Mouse (Mus musculus) cerebellum, adult 2 months (tissue): ENCODE measurements at regions not wholly inside any gene's neighbourhood (a gene's known extent, or its start where the extent isn't known, plus 50 kb on each side); places are given as distances from the start of the nearest gene placed in this dataset.
"Not testable (repeated sequence)": the region's sequence is repeated elsewhere in the genome, so short reads cannot be mapped to it uniquely, and the experiment has no call there.

Source experiments
- DNase-seq, 2 experiments: peaks; one replicate each; pipeline ENCODE4 v3.0.0; 2021
- H3K27ac ChIP-seq: fragments of 200-500 bp; 2 replicates; pipeline ENCODE4 v1.5.1; 2012; ENCODE audit warnings: low read length, control low read depth, inconsistent platforms; ENCODE audit not compliant: insufficient read depth
- H3K27me3 ChIP-seq: fragments of 200-500 bp; 2 replicates; pipeline ENCODE4 v1.6.1; 2012; ENCODE audit warnings: inconsistent platforms, mild to moderate bottlenecking, low read length, moderate library complexity; ENCODE audit not compliant: control insufficient read depth, insufficient read depth
- H3K4me1 ChIP-seq: fragments of 200-500 bp; 2 replicates; pipeline ENCODE4 v1.6.1; 2011; ENCODE audit warnings: low read length; ENCODE audit not compliant: control insufficient read depth, insufficient read depth
- H3K4me3 ChIP-seq: fragments of 200-500 bp; replicated peaks from 2 replicates; pipeline ENCODE3; 2011; ENCODE audit warnings: mild to moderate bottlenecking, low read depth, low read length, control low read depth; ENCODE audit not compliant: insufficient read depth
- CTCF ChIP-seq: fragments of 200-500 bp; IDR thresholded peaks from 2 replicates; pipeline ENCODE4 v1.5.1; 2011; ENCODE audit warnings: low read depth, mild to moderate bottlenecking, control low read depth, low read length, moderate library complexity, borderline replicate concordance; ENCODE audit not compliant: insufficient read depth
- POLR2A ChIP-seq: fragments of 200-500 bp; IDR thresholded peaks from 2 replicates; pipeline ENCODE4 v1.6.1; 2011; ENCODE audit warnings: low read length, control low read depth, borderline replicate concordance; ENCODE audit not compliant: insufficient read depth
- WGBS: fragments of 180-500 bp; shearing (Covaris S2); methylation state at CpG from one replicate; pipeline ENCODE4 v1.1.7; 2018; 5-methylcytosine and 5-hydroxymethylcytosine counted together

GRCm38 (mm10) chr1:145910637-145911369, 583.8 kb upstream of the Brinp3 start:
- Histone ChIP-seq H3K27ac (no peak overlapping the region), H3K4me3 (no peak overlapping the region), H3K4me1 (no peaks in the 10 kb centered on the region), H3K27me3 (no peaks in the 10 kb centered on the region)
- no peak for DNase-seq
- TF ChIP-seq POLR2A (no peak), CTCF (no peak)
- WGBS = 83% methylated on average over 3 of the region's 3 CpGs

DNA sequence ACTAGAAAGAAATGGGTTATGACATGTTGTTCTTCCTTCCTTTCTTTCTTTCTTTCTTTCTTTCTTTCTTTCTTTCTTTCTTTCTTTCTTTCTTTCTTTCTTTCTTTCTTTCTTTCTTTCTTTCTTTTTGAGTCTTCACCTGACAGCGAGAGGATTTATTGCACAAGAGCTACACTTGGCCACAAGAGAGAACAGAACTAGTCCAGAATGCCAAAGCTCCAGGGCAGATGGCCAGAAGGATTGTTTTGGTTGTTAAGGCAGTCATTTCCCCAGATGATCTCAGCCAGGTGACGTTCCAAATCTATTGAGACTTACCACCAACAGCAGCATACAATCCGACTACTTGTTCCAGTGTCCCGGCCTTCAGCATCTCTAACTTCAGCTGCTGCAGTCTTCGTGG, 558.8 kb upstream of the Brinp3 start:
- Histone ChIP-seq H3K4me3 (no peak overlapping the region), H3K27me3 (no peaks in the 10 kb centered on the region), H3K27ac (no peak overlapping the region), H3K4me1 (no peaks in the 10 kb centered on the region)
- WGBS = 34% methylated on average over 5 of the region's 5 CpGs
- no peak for TF ChIP-seq POLR2A
- TF ChIP-seq CTCF = no peak
- DNase-seq = no peak

DNA sequence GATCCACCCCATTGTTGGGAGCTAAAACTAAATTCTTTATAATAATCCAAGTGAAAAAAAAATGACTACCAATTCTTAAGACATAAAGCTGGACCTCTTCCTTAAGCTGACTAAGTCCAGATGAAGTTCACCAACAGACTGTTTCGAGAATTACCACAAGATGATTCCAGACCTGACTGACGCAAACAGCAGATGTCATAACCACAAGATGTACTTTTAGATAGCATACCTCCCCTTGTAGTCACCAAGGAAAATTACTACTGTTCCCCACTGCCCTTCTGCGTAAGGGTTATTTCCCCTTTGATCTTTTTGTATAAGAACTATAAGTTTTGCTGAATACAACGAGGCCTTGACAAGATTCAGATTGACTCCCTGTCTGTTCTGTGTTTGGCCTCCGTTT, 536.8 kb upstream of the Brinp3 start:
- WGBS = 87% methylated on average over 5 of the region's 5 CpGs
- H3K4me1 ChIP-seq, H3K4me3 ChIP-seq, DNase-seq, H3K27me3 ChIP-seq, H3K27ac ChIP-seq: not testable (repeated sequence)

GRCm38 (mm10) chr1:145962303-145962702, 532.3 kb upstream of the Brinp3 start:
- DNase-seq = no peak
- H3K27me3 ChIP-seq = no peaks in the 10 kb centered on the region
- no peak overlapping the region for H3K4me3 ChIP-seq
- no peaks in the 10 kb centered on the region for H3K4me1 ChIP-seq
- H3K27ac ChIP-seq = no peak overlapping the region
- TF ChIP-seq POLR2A = no peak
- TF ChIP-seq CTCF = no peak

GRCm38 (mm10) chr1:145968026-145968425, 526.5 kb upstream of the Brinp3 start:
- H3K4me3 ChIP-seq = no peak overlapping the region
- no peak overlapping the region for H3K27ac ChIP-seq
- TF ChIP-seq CTCF = no peak
- H3K4me1 ChIP-seq = no peaks in the 10 kb centered on the region
- no peak for DNase-seq
- H3K27me3 ChIP-seq = no peaks in the 10 kb centered on the region

DNA sequence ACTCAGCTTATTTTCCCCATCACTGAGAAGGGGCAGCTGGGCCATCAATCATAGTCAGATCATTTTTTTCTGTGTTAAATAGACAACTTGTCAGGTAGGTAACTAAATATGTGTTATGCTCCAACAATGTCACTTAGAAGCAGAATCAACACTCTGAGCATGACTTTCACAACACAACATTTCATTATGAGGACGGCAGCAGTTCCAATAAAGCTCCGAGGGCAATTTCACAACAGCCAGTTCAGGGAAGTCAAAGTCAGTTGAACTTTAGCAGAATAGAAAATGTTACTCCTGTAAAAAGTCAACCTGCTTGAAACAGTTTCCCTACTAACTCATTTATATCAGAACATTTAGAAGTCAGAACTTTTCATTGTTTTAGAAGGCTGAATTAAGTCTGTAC, 522.1 kb upstream of the Brinp3 start:
- Histone ChIP-seq H3K4me3 (no peak overlapping the region), H3K27me3 (no peaks in the 10 kb centered on the region), H3K4me1 (no peaks in the 10 kb centered on the region), H3K27ac (no peak overlapping the region)
- TF ChIP-seq POLR2A (no peak), CTCF (no peak)
- WGBS = 86% methylated on average over 2 of the region's 2 CpGs
- DNase-seq = no peak

- no peak for DNase-seq
- no peak for TF ChIP-seq POLR2A
- TF ChIP-seq CTCF = no peak
Measured at GRCm38 (mm10) chr1:146002010-146002409, 492.6 kb upstream of the Brinp3 start.

GRCm38 (mm10) chr1:146015075-146015474, 479.5 kb upstream of the Brinp3 start:
- no peak for DNase-seq
- H3K4me1 ChIP-seq = no peaks in the 10 kb centered on the region
- H3K27me3 ChIP-seq = no peaks in the 10 kb centered on the region
- no peak overlapping the region for H3K27ac ChIP-seq
- TF ChIP-seq CTCF (no peak), POLR2A (no peak)
- H3K4me3 ChIP-seq = no peak overlapping the region
- WGBS = 34% methylated on average over 2 of the region's 2 CpGs

More at GRCm38 (mm10) chr1:146002010-146002409, 492.6 kb upstream of the Brinp3 start:
- H3K4me1 ChIP-seq = no peaks in the 10 kb centered on the region
- WGBS = 72% methylated on average over 1 of the region's 1 CpGs
- no peaks in the 10 kb centered on the region for H3K27me3 ChIP-seq
- H3K27ac ChIP-seq = no peak overlapping the region
- no peak overlapping the region for H3K4me3 ChIP-seq
